Comparison of ENCODE assay signal across 8 mouse cellular contexts in genomic region chr17:6783756-6784357, GRCm38 (mm10). TPM values are rescaled to one million over a fixed set of nuclear protein-coding genes. Genes with fewer than 3 reads are reported as not detected.
A peak's percentile ranks its signal among the peaks of the same experiment; 100 is the strongest.
DNase-seq lines count a peak whose midpoint lies in the region; ATAC-seq and TF ChIP-seq lines count a peak whose summit lies in the region.

No protein-coding gene starts in this region.

- intact Hi-C loops in gastrocnemius, adult 2 months (cut with DNase I): loop anchor here (5.0 kb wide), 1 partner anchor 43 kb away; no protein-coding TSS in a partner anchor
- intact Hi-C loops in gastrocnemius, postnatal 36 days (cut with DNase I): no loop called here

- H3K27ac ChIP-seq in gastrocnemius, adult 2 months: no peak overlapping the region
- no peak overlapping the region for H3K27ac ChIP-seq in embryonic facial prominence, embryonic 11.5 days (replicated peaks; ENCODE audit: low read depth, low read length)
- peak overlapping the region; percentile 97 for H3K27ac ChIP-seq in kidney, embryonic 15.5 days
- H3K27ac ChIP-seq in midbrain, embryonic 14.5 days (replicated peaks; ENCODE audit: low read depth, low read length): no peak overlapping the region

- TF ChIP-seq CTCF in gastrocnemius, adult 2 months (IDR thresholded peaks at IDR 0.05): no peak

- peak overlapping the region; percentile 100 for H3K4me3 ChIP-seq in gastrocnemius, adult 2 months
- H3K4me3 ChIP-seq in embryonic facial prominence, embryonic 11.5 days (ENCODE audit: low read depth, low read length): no peak overlapping the region
- peak overlapping the region; percentile 81 for H3K4me3 ChIP-seq in kidney, embryonic 15.5 days (replicated peaks)
- H3K4me3 ChIP-seq in midbrain, embryonic 14.5 days (replicated peaks; ENCODE audit: low read depth, low read length): peak overlapping the region; percentile 61; the same call in 1 of the 2 replicates

- 37% methylated on average over 10 of the region's 10 CpGs for WGBS in embryonic facial prominence, embryonic 11.5 days
- 56% methylated on average over 10 of the region's 10 CpGs for WGBS in kidney, embryonic 15.5 days
- 25% methylated on average over 10 of the region's 10 CpGs for WGBS in midbrain, embryonic 14.5 days

- H3K9ac ChIP-seq in embryonic facial prominence, embryonic 11.5 days (replicated peaks; ENCODE audit: low read length): no peak overlapping the region
- H3K9ac ChIP-seq in kidney, embryonic 15.5 days: peak overlapping the region; percentile 82; the same call in 1 of the 2 replicates
- H3K9ac ChIP-seq in midbrain, embryonic 14.5 days (replicated peaks; ENCODE audit: low read length): no peak overlapping the region

- no peaks in the 10 kb centered on the region for H3K4me1 ChIP-seq in embryonic facial prominence, embryonic 11.5 days (ENCODE audit: control insufficient read depth, insufficient read depth, low read length)
- H3K4me1 ChIP-seq in kidney, embryonic 15.5 days: peaks cover 34% of the 10 kb centered on the region
- peaks cover 18% of the 10 kb centered on the region for H3K4me1 ChIP-seq in midbrain, embryonic 14.5 days (ENCODE audit: control insufficient read depth, insufficient read depth, low read length)

- DNase-seq in gastrocnemius, adult 2 months: no peak
- DNase-seq in gastrocnemius, postnatal 36 days: no peak
- no peak for DNase-seq in embryonic facial prominence, embryonic 11.5 days (ENCODE audit: low spot score)
- DNase-seq in midbrain, embryonic 14.5 days: no peak
- no peak for DNase-seq in ovary, postnatal 14 days (ENCODE audit: low spot score)
- no peak for DNase-seq in Muller cell, postnatal 12 days (ENCODE audit: inconsistent ontology term)

- peak overlapping the region; percentile 94 for H3K4me2 ChIP-seq in embryonic facial prominence, embryonic 11.5 days (ENCODE audit: low read depth, low read length)
- H3K4me2 ChIP-seq in kidney, embryonic 15.5 days: peak overlapping the region; percentile 65
- H3K4me2 ChIP-seq in midbrain, embryonic 14.5 days (ENCODE audit: low read length): peak overlapping the region; percentile 99

- H3K9me3 ChIP-seq in embryonic facial prominence, embryonic 11.5 days (replicated peaks; ENCODE audit: control insufficient read depth, low read length): no peaks in the 10 kb centered on the region
- H3K9me3 ChIP-seq in kidney, embryonic 15.5 days (replicated peaks): no peaks in the 10 kb centered on the region
- no peaks in the 10 kb centered on the region for H3K9me3 ChIP-seq in midbrain, embryonic 14.5 days (ENCODE audit: control insufficient read depth, low read length)

- no peaks in the 10 kb centered on the region for H3K36me3 ChIP-seq in embryonic facial prominence, embryonic 11.5 days (replicated peaks; ENCODE audit: control insufficient read depth, insufficient read depth, low read depth, low read length)
- H3K36me3 ChIP-seq in kidney, embryonic 15.5 days: no peaks in the 10 kb centered on the region
- no peaks in the 10 kb centered on the region for H3K36me3 ChIP-seq in midbrain, embryonic 14.5 days (ENCODE audit: control insufficient read depth, insufficient read depth, low read length)

- H3K27me3 ChIP-seq in embryonic facial prominence, embryonic 11.5 days (ENCODE audit: control insufficient read depth, insufficient read depth, low read length): peaks cover 8% of the 10 kb centered on the region
- peaks cover 15% of the 10 kb centered on the region; the same call in 1 of the 2 replicates for H3K27me3 ChIP-seq in kidney, embryonic 15.5 days
- peaks cover 42% of the 10 kb centered on the region for H3K27me3 ChIP-seq in midbrain, embryonic 14.5 days (ENCODE audit: control insufficient read depth, insufficient read depth, low read length)

- no peak for ATAC-seq in embryonic facial prominence, embryonic 11.5 days (replicated peaks; ENCODE audit: insufficient number of reproducible peaks, low FRiP score, low TSS enrichment, low read depth)
- ATAC-seq in kidney, embryonic 15.5 days (replicated peaks; ENCODE audit: low FRiP score): no peak
- ATAC-seq in midbrain, embryonic 14.5 days (ENCODE audit: low FRiP score, low TSS enrichment): no peak
- ATAC-seq in inflammation-experienced regulatory T-cells, adult 6 months: no peak

RNA-seq across cellular contexts. Expression of gene Ezr, which starts 1.3 kb away (rescaled TPM):
- 1 to 10 TPM; 1.5 to 1.9 TPM for total RNA-seq in gastrocnemius, adult 2 months (2021)
- total RNA-seq in gastrocnemius, postnatal 36 days (2021): 1 to 10 TPM; 2.1 to 2.5 TPM
- 45.4 and 46.9 TPM in 2 replicates for polyA plus RNA-seq in embryonic facial prominence, embryonic 11.5 days (2014; fragmentation: Nextera tagmentation; extraction: Ambion mirVana)
- polyA plus RNA-seq in kidney, embryonic 15.5 days (2015; fragmentation: Nextera tagmentation; extraction: Ambion mirVana): 182 and 184 TPM in 2 replicates
- polyA plus RNA-seq in midbrain, embryonic 14.5 days (2014; fragmentation: Nextera tagmentation; extraction: Ambion mirVana): 20.8 and 27.8 TPM in 2 replicates
- 100 to 1,000 TPM; 111 to 138 (median 117) TPM for polyA plus RNA-seq in inflammation-experienced regulatory T-cells, adult 6 months (2017; shearing (Covaris generic))
